Mouse (Mus musculus) kidney, adult 18-20 months (tissue): ENCODE data around the gene Dalrd3.
"Not testable (repeated sequence)": the region's sequence is repeated elsewhere in the genome, so short reads cannot be mapped to it uniquely, and the experiment has no call there.

Experiments
- DNase-seq: peaks from one replicate; pipeline ENCODE4 v3.0.0; 2021

Dalrd3 gene

GRCm38 (mm10) chr9:108573774-108574690 is 4.3 kb downstream of the Dalrd3 start:
- DNase-seq, result peak; percentile 52

- DNase-seq, result no peak
Observed at GRCm38 (mm10) chr9:108574921-108575320, 5.2 kb downstream of the Dalrd3 start.

- DNase-seq, result no peak
Observed at GRCm38 (mm10) chr9:108575321-108576297, 5.9 kb downstream of the Dalrd3 start.

GRCm38 (mm10) chr9:108577025-108577424 is 7.3 kb downstream of the Dalrd3 start:
- DNase-seq, result no peak

GRCm38 (mm10) chr9:108577934-108578544 is 8.4 kb downstream of the Dalrd3 start:
- peak; percentile 27 for DNase-seq

- peak; percentile 89 for DNase-seq
Observed at GRCm38 (mm10) chr9:108578545-108579343, 9.1 kb downstream of the Dalrd3 start, which contains the start of gene Wdr6. TSS of gene Wdr6 (minus strand) at chr9:108578739.

GRCm38 (mm10) chr9:108579344-108579690 is 9.6 kb downstream of the Dalrd3 start:
- DNase-seq, result no peak

GRCm38 (mm10) chr9:108587571-108588180 is 18.0 kb downstream of the Dalrd3 start:
- DNase-seq, result peak; percentile 21

GRCm38 (mm10) chr9:108589229-108589628 is 19.5 kb downstream of the Dalrd3 start:
- DNase-seq, result no peak

- DNase-seq, result no peak
Observed at GRCm38 (mm10) chr9:108591462-108591861, 21.8 kb downstream of the Dalrd3 start.

- DNase-seq, result no peak
Observed at GRCm38 (mm10) chr9:108594354-108594753, 24.7 kb downstream of the Dalrd3 start.

GRCm38 (mm10) chr9:108596998-108597764 is 27.5 kb downstream of the Dalrd3 start, which contains the start of gene P4htm:
TSS of gene P4htm (minus strand) at chr9:108597667.
- peak; percentile 64 for DNase-seq

GRCm38 (mm10) chr9:108599021-108599566 is 29.4 kb downstream of the Dalrd3 start:
- no peak for DNase-seq

- no peak for DNase-seq
Observed at GRCm38 (mm10) chr9:108600011-108600410, 30.3 kb downstream of the Dalrd3 start.

- no peak for DNase-seq
Observed at GRCm38 (mm10) chr9:108601986-108602385, 32.3 kb downstream of the Dalrd3 start.

GRCm38 (mm10) chr9:108607929-108608328 is 38.2 kb downstream of the Dalrd3 start:
- DNase-seq, result not testable (repeated sequence)

GRCm38 (mm10) chr9:108608889-108609288 is 39.2 kb downstream of the Dalrd3 start:
- no peak for DNase-seq

- DNase-seq, result no peak
Observed at GRCm38 (mm10) chr9:108611488-108611887, 41.8 kb downstream of the Dalrd3 start.

- DNase-seq, result no peak
Observed at GRCm38 (mm10) chr9:108617301-108617700, 47.6 kb downstream of the Dalrd3 start.
